Mouse (Mus musculus) spleen, postnatal 10 days (tissue): Measurements from ENCODE around the gene Podn.
A peak's percentile ranks its signal among the peaks of the same experiment; 100 is the strongest.

Experiments
- DNase-seq, 2 experiments: peaks; one replicate each; pipeline ENCODE4 v3.0.0; 2021 to 2022; ENCODE audit warnings: low spot score in 2 of 2

Podn gene

DNA sequence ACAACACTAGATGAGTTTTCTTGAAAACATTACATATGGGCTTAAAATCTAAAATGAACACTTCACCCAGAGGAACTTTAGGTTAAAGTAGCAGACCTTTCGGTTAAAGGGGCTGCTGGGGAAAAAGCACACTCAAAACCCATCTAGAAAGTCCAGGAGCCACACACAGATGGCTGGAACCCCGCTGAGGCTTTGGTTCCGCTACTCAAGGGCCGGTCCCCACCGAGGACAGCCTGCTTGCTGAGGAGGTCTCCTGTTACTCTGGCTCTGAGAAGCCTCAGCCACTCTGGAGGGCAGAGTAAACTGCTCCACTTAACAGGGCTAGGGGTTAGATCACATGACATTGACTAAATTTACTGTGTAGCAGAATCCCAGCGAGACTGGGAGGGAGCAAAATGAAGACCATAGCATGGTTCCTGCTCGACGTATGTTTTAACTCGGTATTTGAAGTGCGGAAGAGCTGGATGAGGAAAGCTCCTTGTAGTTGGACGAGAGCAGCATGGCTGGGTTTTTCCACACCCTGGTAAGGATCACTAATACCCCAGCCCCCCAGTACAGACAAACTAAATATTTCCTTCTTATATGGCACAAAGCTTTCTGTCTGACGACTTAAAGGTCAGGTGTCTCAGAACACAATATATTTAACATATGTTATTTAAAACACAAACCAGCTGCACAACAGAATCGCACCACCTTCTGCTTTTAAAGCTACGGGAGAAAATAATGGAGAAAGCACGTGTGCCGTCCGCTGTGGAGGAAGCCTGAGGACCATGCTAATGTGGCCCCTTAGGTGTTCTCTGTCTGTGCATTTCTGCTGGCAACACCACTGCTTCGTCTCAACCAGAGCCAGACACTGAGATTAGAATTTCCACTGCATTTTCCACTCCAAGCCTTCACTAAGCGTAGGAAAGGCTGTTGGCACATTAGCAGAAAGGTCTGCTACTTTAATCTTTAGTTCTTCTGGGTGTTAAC lies 50.8 kb downstream of the Podn start:
- no peak for DNase-seq

DNA sequence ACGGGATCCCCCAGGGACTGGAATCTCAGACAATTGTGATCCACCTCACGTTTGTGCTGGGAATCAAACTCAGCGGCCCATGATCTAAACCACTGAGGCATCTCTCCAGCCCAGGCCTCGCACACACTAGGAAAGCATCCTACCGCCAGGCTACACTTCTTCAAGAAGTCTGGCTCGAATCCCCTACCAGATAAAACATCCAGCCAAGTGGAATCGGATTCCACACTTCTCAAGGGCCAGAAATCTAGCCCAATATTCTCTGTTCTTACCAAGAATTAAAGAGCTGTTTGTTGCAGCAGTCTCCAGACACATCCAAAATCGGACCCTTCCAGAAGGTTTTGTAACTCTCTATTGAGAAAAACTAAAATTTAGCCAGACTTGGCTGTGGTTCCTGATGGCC lies 59.2 kb downstream of the Podn start:
- no peak for DNase-seq

DNA sequence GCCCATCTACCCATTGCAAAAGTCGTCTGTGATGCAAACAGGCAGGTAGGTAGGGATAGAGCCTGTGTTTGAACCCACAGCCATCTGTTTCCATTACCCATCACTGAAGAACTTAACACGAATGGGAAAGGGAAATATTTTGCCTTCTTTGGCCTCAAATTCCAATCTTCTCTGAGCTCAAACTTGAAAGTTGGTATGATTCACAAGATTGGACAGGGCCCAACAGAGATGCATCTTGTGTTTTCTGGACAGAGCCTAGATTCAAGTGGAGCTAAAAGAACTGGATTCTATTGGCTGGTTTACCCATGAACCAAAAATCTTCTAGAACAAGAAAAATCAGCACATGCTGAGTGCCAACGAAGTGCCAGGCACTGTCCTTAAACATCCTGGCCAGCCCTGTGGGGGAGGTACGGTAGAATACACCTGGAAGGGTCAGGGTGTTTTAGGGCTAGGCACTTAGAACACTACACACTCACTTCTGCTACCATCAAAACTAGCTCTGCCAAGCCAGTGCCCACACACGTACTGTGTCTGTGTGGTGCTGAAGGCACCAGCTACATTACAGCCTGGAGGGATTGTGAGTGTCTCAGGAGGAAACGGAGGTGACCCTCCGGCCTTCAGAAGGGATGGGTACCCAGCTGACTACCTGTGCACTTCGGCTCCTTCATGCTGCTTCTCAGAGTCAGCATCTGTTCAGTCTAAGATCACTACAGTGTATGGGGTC lies 63.0 kb downstream of the Podn start:
- DNase-seq, result no peak

DNA sequence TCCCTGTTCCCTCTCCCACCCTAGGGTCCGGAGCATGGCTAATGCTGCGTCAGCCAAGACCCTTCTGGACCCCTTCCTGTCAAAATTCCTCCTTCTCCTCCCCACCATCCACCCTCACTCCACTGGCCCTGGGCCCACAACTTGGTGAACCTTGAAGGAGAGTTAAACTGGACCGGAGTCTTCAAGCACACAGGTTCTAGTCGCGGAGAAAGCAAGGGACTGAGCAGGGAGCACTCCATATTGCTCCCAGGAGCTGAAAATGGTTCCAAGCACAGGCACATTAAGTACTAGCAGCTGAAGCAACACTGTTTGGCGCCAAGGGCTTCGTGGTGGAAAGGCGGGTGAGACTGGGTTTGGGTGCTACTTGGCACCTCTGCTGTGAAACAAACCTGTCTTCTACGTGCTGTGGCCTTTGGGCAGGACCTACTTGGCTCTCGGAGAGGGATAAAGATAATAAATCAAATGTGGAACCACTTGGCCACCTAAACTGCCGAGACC lies 63.8 kb downstream of the Podn start:
- no peak for DNase-seq

DNA sequence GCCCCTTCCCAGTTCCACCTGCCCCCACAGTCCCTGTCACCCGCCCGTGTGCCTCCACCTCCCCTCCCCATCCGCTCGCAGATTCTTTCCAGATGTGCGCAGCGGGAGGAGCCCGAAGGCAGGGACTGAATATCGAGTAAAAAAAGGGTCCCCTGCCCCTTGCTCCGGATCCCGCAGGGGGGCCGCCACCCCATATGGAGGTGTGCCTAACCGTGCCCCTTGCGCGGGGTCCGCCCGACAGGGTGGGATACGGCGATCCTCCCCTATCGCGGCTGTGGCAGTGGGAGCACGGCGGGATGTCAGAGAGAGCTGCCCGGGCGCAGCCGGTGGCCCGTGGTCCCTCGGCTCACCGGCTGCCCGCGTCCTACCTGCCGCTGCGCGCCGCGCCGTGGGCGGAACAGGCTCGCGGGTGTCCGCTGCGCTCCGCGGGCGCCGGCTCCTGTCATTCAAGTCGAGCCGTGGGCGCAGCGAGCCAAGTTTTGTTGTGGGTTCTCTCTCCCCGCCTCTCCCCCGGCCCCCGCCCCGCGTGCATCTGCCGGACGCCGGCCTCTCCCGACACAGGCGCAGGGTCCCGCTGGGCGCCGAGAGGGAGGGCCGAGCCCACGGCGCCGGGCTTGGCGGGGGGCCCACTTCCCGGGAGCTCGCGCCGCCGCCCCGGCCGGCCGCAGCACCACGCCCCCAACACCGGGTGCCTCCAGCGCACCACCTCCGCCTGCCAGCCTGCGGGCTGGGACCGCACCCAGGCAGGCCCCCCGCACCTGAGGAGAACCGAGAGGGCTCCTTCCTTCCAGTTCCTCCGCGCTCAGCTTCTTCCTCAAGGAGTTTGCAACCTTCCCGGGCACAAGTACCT lies 64.5 kb downstream of the Podn start:
- DNase-seq, result no peak

DNA sequence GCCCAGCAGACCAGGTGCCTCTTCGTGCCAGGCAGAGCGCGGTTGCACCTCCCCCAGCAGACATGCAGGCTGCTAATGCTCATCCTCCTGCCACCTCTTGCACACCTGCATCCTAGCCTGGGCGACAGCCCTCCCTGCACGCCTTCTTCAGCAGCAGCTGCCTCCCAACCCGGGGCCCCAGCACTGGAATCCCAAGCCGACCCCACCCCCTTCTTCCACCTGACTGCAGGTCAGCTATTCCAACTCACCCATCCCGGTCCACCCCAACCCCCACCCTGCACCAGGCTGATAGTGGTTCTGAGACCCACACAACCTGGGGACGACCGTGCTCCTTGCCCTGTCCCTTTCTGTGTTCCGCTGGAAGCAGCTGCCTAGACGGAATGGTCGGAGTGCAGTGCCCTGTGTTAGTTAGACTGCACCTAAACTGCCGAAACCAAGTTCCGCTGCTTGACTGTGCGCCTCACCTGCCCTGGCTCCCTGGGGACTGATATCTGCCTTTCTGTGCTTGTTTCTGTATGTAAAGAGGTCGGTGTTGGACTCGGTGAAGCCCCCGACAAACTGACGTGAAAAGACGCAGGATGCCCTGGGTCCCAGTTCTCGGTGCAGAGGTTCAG lies 65.2 kb downstream of the Podn start:
- no peak for DNase-seq

DNA sequence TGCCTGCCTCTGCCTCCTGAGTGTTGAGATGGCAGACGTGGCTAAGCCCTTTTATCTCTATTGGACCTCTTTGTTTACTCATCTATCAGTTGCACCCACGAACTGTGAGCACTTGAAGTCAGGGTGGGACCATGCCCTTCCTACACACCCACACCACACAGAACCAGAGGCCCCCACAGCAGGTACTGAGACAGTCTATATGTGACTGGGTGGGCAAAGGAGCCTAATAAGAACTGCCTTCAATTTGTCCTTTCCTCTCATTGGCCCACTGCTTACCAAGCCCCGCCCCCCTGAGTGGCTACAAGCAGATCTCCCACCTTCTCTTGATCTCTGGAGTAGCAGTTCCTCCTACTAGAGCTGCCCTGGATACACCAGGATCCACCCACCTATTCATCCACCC lies 70.1 kb downstream of the Podn start:
- no peak for DNase-seq

GRCm38 (mm10) chr4:108025269-108025668 lies 71.0 kb downstream of the Podn start:
- DNase-seq, result no peak

GRCm38 (mm10) chr4:108024641-108025040 lies 71.6 kb downstream of the Podn start:
- DNase-seq, result no peak

DNA sequence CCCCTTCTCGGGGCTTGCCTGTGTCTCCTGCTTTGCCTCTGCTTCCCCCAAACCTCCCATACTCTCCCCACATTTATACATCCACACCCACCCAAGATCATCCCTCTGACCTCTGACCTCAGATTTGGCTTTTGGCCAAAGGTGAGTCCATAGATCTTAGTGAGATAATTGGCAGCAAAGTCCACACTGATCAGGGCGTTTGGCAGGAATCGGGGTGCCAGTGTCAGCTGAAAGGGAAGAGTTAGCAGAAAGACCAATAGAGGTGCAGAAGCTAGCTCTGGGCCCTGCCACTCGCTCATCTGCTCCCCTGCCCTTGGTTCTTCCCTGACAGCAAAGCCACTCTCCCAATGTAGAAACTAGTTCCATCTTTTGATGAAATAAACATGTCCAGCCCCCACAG lies 73.1 kb downstream of the Podn start:
- DNase-seq, result no peak

- DNase-seq, result no peak
These were observed 76.1 kb downstream of the Podn start for GRCm38 (mm10) chr4:108020178-108020577.

DNA sequence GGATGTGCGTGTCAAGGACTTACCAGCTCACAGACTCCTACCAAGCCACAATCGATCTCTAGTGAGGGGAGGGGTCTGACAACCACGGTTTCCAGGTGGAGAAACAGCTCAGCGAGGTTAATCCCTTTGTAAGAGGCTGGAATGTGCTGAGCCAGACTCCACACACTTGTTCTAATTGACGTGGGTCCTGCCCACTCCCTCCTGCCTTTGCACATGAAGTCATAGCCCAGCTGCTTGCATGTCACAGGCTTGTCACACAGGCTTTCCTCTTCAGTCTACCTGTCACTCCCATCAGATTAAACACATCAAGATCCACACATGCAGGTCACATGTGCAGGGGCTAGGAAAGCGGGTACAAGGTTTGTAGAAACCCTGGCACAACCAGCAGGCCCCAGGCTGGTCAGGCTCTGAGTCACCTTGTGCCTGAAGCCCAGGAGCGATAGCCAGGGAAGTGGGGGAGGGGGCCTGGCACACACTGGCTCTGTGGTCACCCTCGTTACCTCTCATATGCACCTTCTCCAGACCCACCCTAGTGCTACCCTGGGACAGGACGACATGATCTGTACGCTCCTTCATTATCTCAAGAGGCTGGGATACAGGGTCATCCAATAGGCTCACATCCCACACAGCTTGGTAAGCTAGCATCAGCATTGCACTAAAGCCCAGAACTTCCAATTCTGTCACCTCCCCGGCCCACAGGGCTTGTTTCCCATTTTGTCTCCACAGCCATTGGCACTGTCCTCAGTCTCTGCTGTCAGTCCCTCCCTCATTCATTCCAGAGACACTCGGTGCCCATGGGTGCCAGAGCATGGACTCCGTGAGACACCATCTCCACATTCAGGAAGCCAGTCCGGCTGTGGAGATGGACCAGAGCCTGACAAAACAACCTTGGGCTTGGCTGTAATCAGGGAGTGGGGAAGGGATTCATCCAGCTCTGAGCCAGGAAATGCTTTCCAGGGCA lies 77.0 kb downstream of the Podn start:
- no peak for DNase-seq

DNA sequence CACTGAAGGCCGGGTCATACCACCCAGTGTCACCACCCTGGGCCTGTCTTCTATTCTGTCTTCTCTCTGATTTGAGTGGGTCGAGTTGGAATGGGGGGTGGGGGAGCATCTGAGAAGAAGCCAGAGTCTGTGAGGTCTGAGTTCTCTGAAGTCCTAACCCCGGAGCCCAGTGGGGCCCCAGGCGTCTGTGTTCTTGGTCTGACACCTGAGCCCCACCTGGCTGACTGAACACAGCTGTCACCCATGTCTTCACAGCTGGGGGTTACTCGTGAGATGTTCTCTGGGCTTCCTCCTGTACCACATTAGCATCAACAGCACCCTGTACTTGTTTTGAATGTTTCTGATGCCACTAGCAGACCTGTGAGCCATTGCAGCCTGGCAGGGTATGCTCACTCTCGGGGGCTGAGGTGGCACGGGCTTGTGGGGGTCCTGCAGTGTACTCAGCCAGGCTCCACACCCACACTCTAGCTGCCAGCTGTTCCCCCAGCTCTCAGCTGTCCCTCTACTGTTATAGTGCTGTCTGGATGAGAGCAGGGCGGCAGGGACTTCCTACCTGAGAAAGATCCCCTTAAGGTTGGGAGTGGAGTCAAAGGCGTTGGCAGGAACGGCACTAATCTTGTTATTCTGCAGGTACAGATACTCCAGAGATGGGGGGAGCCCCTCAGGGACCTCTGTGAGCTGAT lies 77.9 kb downstream of the Podn start:
- no peak for DNase-seq

GRCm38 (mm10) chr4:108017839-108018238 lies 78.4 kb downstream of the Podn start:
- DNase-seq, result no peak

- no peak for DNase-seq
These were observed 79.9 kb downstream of the Podn start for GRCm38 (mm10) chr4:108016321-108016720.

GRCm38 (mm10) chr4:108015067-108015765 lies 81.0 kb downstream of the Podn start:
- DNase-seq, result peak in 1 of 2 experiments; percentile 29

DNA sequence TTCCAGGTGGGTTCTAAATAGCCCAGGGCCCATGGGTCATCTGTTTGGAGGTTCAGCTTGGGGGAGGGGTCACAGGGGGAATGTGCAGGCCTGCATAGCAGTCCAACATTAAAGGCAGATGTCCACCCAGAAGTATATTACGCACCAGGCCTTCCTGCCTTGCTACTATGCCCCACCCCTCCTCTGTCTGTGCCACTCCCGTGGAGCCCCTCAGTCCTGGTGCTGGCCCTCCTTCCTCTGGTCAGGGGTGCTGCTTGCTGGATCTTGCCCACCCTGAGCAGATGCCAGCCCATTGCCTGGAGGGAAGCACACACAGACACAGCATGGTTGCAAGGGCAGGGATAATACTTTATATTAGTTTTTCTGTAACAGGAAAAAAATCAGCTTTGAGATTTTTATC lies 81.8 kb downstream of the Podn start:
- no peak for DNase-seq

DNA sequence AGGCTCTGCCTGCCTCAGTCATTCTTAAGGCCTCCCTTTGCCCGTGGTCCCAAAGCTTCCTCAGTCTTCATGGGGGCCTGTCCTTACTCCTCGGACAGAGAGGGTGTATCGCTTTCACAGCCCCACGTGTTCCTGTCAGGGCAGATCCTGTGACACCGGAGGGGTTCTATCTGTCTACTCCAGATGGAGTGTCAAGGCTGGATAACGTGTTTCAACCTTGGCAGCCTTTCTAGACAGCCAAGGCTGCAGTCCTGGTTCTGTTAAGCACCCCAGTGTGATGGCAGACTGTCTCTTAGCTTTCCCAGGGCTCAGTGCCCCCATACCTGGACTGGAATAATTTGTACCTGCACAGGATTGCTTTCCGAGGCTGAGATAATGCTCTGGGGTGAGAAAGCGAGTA lies 87.7 kb downstream of the Podn start:
- no peak for DNase-seq

- DNase-seq, result no peak
These were observed 88.6 kb downstream of the Podn start for GRCm38 (mm10) chr4:108007532-108008103.
